Mouse (Mus musculus) Muller cell, postnatal 12 days (primary cell): ENCODE data around the gene 1700056E22Rik.
A peak's percentile ranks its signal among the peaks of the same experiment; 100 is the strongest.

Experiments used
- DNase-seq: peaks from one replicate; pipeline ENCODE4 v3.0.0-alpha.2; 2015; ENCODE audit errors: inconsistent ontology term

1700056E22Rik gene

GRCm38 (mm10) chr1:184019722-184020107 lies 14.4 kb downstream of the 1700056E22Rik start:
- DNase-seq = no peak

- DNase-seq = no peak
These were observed 14.9 kb downstream of the 1700056E22Rik start for GRCm38 (mm10) chr1:184019042-184019721.

GRCm38 (mm10) chr1:184017606-184018005 lies 16.5 kb downstream of the 1700056E22Rik start:
- DNase-seq = no peak

- no peak for DNase-seq
These were observed 17.9 kb downstream of the 1700056E22Rik start for GRCm38 (mm10) chr1:184015995-184016730.

- no peak for DNase-seq
These were observed 20.0 kb downstream of the 1700056E22Rik start for GRCm38 (mm10) chr1:184014091-184014490.

- DNase-seq = no peak
These were observed 21.0 kb downstream of the 1700056E22Rik start, which contains the start of gene Dusp10 for GRCm38 (mm10) chr1:184013106-184013505. Gene Dusp10 (plus strand): TSS chr1:184013302.

- no peak for DNase-seq
These were observed 22.8 kb downstream of the 1700056E22Rik start for GRCm38 (mm10) chr1:184011311-184011710.

GRCm38 (mm10) chr1:184006086-184006485 lies 28.0 kb downstream of the 1700056E22Rik start:
- DNase-seq = no peak

- no peak for DNase-seq
These were observed 28.6 kb downstream of the 1700056E22Rik start for GRCm38 (mm10) chr1:184005315-184006058.

- peak; percentile 46 for DNase-seq
These were observed 29.8 kb downstream of the 1700056E22Rik start for GRCm38 (mm10) chr1:184004311-184004710.

GRCm38 (mm10) chr1:184002470-184002869 lies 31.6 kb downstream of the 1700056E22Rik start:
- DNase-seq = peak; percentile 79

- no peak for DNase-seq
These were observed 36.9 kb downstream of the 1700056E22Rik start for GRCm38 (mm10) chr1:183997207-183997606.

GRCm38 (mm10) chr1:183991921-183992320 lies 42.2 kb downstream of the 1700056E22Rik start:
- DNase-seq = no peak

GRCm38 (mm10) chr1:183987711-183988245 lies 46.3 kb downstream of the 1700056E22Rik start:
- DNase-seq = no peak
